Mouse (Mus musculus): ENCODE measurements around the gene Pirt. TPM values are rescaled to one million over a fixed set of nuclear protein-coding genes. Genes with fewer than 3 reads are reported as not detected.
A peak's percentile ranks its signal among the peaks of the same experiment; 100 is the strongest.

Gene Pirt
- polyA plus RNA-seq, 1 experiment from 2014 or later = 4.5 TPM

DNA sequence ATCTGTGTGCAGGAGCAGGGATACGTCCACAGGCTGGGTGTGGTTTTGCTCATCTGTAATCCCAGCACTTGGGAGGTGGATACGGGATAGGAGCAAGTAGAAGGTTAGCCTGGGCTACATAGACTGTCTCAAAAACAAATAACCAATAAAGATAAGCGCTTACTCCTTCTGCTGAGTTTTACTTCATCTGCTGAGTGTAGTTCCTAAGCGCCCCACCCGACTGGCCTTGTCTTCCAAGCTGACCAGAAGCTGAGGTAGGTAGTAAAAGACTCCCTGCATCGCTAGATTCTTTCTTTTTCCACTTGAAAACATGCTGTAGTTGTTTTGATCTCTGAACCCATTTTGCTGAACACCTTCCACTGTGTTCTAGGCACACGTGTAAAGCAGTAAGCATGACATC lies 9.0 kb upstream of the Pirt start:
- no peak for ATAC-seq (ENCODE audit: insufficient number of reproducible peaks, insufficient read depth, low FRiP score, low read depth)
- H3K36me3 ChIP-seq (ENCODE audit: control insufficient read depth, insufficient read depth, low read length) = no peaks in the 10 kb centered on the region
- H3K9ac ChIP-seq (replicated peaks; ENCODE audit: low read depth, low read length) = no peak overlapping the region
- H3K9me3 ChIP-seq (ENCODE audit: control insufficient read depth, low read depth, low read length) = no peaks in the 10 kb centered on the region
- no peak overlapping the region for H3K27ac ChIP-seq (ENCODE audit: low read length)
- H3K4me1 ChIP-seq (ENCODE audit: control insufficient read depth, insufficient read depth, low read length) = 0 out of 2 replicates have a peak, but pooled peaks cover 2% of the 10 kb centered on the region
- H3K4me3 ChIP-seq (ENCODE audit: low read depth, low read length) = no peak overlapping the region
- no peaks in the 10 kb centered on the region for H3K27me3 ChIP-seq (ENCODE audit: control insufficient read depth, insufficient read depth, low read length)
- H3K4me2 ChIP-seq (replicated peaks; ENCODE audit: low read depth, low read length) = no peak overlapping the region
- 87% methylated on average over 7 of the region's 7 CpGs for whole genome bisulfite sequencing

DNA sequence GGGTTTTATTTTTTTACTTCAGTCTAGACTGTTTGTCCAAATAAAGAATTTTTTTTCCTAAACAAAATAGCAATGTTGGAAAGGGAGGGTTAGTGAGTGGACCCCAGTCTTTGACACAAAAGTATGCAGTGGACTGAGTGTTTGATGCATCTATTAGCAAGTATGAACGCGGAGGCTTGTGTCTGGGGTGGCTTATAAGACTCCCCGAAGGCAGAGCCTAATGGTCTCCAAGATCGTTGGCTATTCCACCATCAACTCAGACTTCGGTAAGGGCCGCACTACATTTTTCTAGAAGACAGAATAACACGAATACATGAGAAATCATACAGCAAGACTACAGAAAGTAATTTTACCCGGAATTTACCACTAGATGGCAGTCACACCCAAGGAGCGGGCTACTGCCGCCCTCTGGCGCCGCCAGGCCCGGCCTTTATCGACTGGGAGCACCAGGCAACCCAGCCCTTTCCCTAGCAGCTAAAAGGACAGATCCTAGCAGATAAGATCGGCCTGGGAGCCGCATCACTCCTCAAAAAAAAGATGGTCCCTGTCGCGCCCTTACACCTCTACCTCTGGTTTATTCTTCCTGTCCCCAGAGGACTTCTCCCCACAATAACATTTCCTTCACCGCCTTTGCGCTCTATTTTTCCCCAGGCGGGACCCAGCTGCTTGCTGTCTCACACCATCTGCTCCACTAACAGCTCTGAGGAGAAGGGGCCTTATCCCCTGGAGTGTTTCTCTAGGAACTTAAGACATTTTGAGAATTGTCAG lies 6.0 kb upstream of the Pirt start:
- H3K4me3 ChIP-seq (ENCODE audit: low read depth, low read length) = no peak overlapping the region
- no peak overlapping the region for H3K9ac ChIP-seq (replicated peaks; ENCODE audit: low read depth, low read length)
- H3K4me1 ChIP-seq (ENCODE audit: control insufficient read depth, insufficient read depth, low read length) = 0 out of 2 replicates have a peak, but pooled peaks cover 2% of the 10 kb centered on the region
- no peaks in the 10 kb centered on the region for H3K36me3 ChIP-seq (ENCODE audit: control insufficient read depth, insufficient read depth, low read length)
- H3K9me3 ChIP-seq (ENCODE audit: control insufficient read depth, low read depth, low read length) = no peaks in the 10 kb centered on the region
- H3K4me2 ChIP-seq (replicated peaks; ENCODE audit: low read depth, low read length) = peak overlapping the region; percentile 26; the same call in 1 of the 2 replicates
- H3K27ac ChIP-seq (ENCODE audit: low read length) = no peak overlapping the region
- ATAC-seq (ENCODE audit: insufficient number of reproducible peaks, insufficient read depth, low FRiP score, low read depth) = 0 out of 2 replicates have a peak, but pooled peaks have one; percentile 64
- 11% methylated on average over 21 of the region's 21 CpGs for WGBS
- H3K27me3 ChIP-seq (ENCODE audit: control insufficient read depth, insufficient read depth, low read length) = no peaks in the 10 kb centered on the region

DNA sequence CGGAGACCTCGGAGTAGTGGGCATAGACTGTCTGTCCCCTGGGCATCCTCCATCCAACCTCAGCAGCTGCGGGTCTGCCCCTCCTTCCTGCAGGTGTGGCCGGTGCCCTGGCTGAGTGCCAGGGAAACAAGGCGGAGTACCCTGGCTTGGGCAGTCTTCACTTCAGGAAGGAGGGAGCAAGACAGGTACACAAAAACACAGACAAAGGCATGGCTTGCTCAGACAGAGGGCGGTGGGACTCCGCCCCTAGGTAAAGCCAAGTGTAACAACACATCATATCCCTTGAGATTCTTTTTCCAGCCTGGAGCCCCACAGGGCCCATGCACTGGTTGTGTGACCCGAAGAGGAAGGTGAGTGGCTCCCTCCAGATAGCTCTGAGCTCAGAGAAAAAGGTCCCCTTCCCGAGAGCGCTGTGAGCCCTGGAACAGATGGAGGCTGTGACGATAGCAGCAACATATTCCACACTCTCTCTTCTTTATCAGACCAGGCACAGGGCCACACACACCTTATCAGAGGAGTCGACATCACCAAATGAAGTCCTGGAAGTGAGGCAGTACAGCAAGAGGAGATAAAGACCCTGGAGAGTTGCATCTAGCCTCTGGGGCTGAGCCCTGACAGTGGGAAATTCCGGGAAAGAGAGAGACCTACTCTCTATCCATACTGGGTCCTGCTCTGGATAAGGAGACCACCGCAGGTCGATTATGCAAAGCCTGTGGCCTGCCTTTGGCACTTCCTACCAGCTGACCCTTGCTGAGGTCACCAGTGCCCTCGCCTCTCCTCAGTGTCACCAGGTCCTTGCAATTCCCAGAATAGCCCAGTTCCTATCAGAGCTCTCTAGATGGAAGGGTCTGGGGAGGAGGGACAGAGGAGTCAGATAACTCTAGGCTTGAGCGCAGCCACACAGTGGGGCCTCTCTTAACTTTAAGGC lies 1.0 kb downstream of the Pirt start:
- Histone ChIP-seq H3K27ac (ENCODE audit: low read length) (no peak overlapping the region), H3K9ac (replicated peaks; ENCODE audit: low read depth, low read length) (no peak overlapping the region), H3K36me3 (ENCODE audit: control insufficient read depth, insufficient read depth, low read length) (no peaks in the 10 kb centered on the region), H3K9me3 (ENCODE audit: control insufficient read depth, low read depth, low read length) (no peaks in the 10 kb centered on the region), H3K4me2 (replicated peaks; ENCODE audit: low read depth, low read length) (no peak overlapping the region; the same call in 1 of the 2 replicates), H3K4me3 (ENCODE audit: low read depth, low read length) (no peak overlapping the region), H3K4me1 (ENCODE audit: control insufficient read depth, insufficient read depth, low read length) (0 out of 2 replicates have a peak, but pooled peaks cover 4% of the 10 kb centered on the region), H3K27me3 (ENCODE audit: control insufficient read depth, insufficient read depth, low read length) (no peaks in the 10 kb centered on the region)
- WGBS = 45% methylated on average over 17 of the region's 17 CpGs
- peak; percentile 73 for ATAC-seq (ENCODE audit: insufficient number of reproducible peaks, insufficient read depth, low FRiP score, low read depth)

DNA sequence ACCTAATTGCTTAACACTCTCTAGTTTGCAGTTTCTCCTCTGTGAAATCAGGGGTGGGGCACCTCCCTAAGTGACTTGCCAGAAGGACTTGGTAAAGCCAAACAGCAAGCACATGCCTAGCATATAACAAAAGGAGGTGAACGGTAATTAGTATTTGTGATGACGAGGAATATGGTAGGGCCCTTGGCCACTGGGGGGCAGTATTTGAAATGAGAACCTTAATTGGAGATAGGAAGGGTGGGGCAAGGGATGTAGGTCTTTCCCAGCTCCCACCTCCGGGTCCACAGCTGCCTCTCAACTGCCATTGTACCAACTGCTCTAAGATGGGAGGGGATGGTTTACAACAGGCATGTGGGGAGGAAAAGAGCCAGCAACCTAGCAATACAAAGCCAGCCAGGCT lies 2.5 kb downstream of the Pirt start:
- Histone ChIP-seq H3K27me3 (ENCODE audit: control insufficient read depth, insufficient read depth, low read length) (no peaks in the 10 kb centered on the region), H3K9me3 (ENCODE audit: control insufficient read depth, low read depth, low read length) (no peaks in the 10 kb centered on the region), H3K4me1 (ENCODE audit: control insufficient read depth, insufficient read depth, low read length) (0 out of 2 replicates have a peak, but pooled peaks cover 4% of the 10 kb centered on the region), H3K9ac (replicated peaks; ENCODE audit: low read depth, low read length) (no peak overlapping the region), H3K27ac (ENCODE audit: low read length) (no peak overlapping the region), H3K4me3 (ENCODE audit: low read depth, low read length) (no peak overlapping the region), H3K36me3 (ENCODE audit: control insufficient read depth, insufficient read depth, low read length) (no peaks in the 10 kb centered on the region), H3K4me2 (replicated peaks; ENCODE audit: low read depth, low read length) (no peak overlapping the region)
- 27% methylated on average over 3 of the region's 3 CpGs for WGBS
- ATAC-seq (ENCODE audit: insufficient number of reproducible peaks, insufficient read depth, low FRiP score, low read depth) = no peak

DNA sequence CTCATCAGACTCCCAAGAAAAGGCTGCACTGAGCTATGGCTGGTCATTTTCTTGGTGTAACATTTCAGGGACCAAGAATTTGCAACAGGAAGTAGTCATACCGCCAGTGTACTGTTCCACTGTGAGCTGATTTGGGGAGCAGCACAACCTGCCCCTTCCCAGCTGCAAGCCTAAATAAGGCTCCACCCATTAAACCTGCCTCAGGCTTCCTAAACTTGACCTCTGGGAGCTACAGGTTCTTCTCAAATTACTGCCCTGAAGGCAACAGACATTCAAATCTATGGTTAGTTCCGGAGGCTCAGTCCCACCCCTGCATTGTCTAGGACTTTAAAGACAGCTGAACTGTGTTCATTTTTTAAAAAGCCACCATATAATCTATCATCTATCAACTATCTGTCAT lies 8.2 kb downstream of the Pirt start:
- Histone ChIP-seq H3K9ac (replicated peaks; ENCODE audit: low read depth, low read length) (no peak overlapping the region), H3K4me2 (replicated peaks; ENCODE audit: low read depth, low read length) (no peak overlapping the region), H3K4me3 (ENCODE audit: low read depth, low read length) (no peak overlapping the region), H3K36me3 (ENCODE audit: control insufficient read depth, insufficient read depth, low read length) (no peaks in the 10 kb centered on the region), H3K27me3 (ENCODE audit: control insufficient read depth, insufficient read depth, low read length) (no peaks in the 10 kb centered on the region), H3K9me3 (ENCODE audit: control insufficient read depth, low read depth, low read length) (no peaks in the 10 kb centered on the region), H3K4me1 (ENCODE audit: control insufficient read depth, insufficient read depth, low read length) (no peaks in the 10 kb centered on the region), H3K27ac (ENCODE audit: low read length) (no peak overlapping the region)
- ATAC-seq (ENCODE audit: insufficient number of reproducible peaks, insufficient read depth, low FRiP score, low read depth) = no peak
- 67% methylated on average over 2 of the region's 2 CpGs for WGBS

DNA sequence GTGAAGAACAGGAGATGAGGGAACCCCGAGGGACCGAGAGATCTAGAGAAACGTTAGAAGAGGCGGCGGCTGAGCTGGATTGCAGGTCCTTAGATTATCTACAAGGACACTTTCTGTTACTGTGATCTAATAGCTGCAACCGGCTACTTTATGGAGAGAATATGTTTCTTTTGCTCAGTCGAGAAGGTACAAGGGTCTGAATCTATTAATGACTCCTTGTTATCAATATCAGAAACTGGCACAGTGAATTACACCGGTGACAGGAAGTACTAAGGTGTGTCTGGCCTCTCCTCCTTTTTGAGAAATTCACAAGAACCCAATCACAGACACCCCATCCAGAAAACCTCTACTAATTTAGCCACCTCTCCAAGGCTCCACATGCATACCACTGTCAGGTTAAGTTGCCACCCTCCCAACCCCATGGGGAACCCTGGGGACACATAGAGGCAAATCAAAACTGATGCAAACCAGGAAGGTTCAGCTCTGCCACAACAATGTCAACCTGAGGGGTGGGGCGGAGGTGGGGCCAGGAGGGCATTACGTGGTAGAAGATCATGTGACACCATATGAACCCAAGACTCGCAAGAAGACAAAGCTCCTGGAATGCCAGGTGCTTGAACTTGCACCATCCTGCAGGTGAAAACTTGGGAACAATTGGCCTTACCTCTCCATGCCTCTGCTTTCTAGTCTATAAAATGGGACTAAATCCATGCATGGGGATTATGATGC lies 12.5 kb downstream of the Pirt start:
- H3K4me3 ChIP-seq (ENCODE audit: low read depth, low read length) = no peak overlapping the region
- H3K9me3 ChIP-seq (ENCODE audit: control insufficient read depth, low read depth, low read length) = no peaks in the 10 kb centered on the region
- no peaks in the 10 kb centered on the region for H3K36me3 ChIP-seq (ENCODE audit: control insufficient read depth, insufficient read depth, low read length)
- WGBS = 73% methylated on average over 11 of the region's 11 CpGs
- H3K27me3 ChIP-seq (ENCODE audit: control insufficient read depth, insufficient read depth, low read length) = no peaks in the 10 kb centered on the region
- H3K4me2 ChIP-seq (replicated peaks; ENCODE audit: low read depth, low read length) = no peak overlapping the region
- no peak overlapping the region for H3K9ac ChIP-seq (replicated peaks; ENCODE audit: low read depth, low read length)
- no peak overlapping the region for H3K27ac ChIP-seq (ENCODE audit: low read length)
- no peaks in the 10 kb centered on the region for H3K4me1 ChIP-seq (ENCODE audit: control insufficient read depth, insufficient read depth, low read length)
- no peak for ATAC-seq (ENCODE audit: insufficient number of reproducible peaks, insufficient read depth, low FRiP score, low read depth)

DNA sequence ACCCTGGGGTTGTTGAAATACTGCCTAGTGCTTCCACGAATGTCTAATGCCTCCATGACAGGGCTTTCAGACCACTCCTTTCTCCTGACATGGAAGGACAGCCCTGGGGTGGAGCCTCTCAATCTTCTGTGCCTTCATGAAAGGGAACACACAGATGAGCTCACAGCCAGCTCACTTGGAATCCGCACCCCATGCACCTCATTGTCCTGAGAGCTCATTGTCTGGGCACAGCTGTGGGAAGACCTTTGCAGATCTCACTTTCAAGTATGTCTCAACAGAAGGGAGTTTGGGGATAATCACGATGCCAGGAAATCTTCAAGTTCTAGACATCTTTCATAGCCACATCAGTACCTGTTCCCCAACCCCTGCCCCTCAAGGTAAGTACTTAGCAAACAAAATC lies 16.5 kb downstream of the Pirt start:
- H3K9ac ChIP-seq (replicated peaks; ENCODE audit: low read depth, low read length) = no peak overlapping the region
- H3K27ac ChIP-seq (ENCODE audit: low read length) = no peak overlapping the region
- H3K4me1 ChIP-seq (ENCODE audit: control insufficient read depth, insufficient read depth, low read length) = no peaks in the 10 kb centered on the region
- H3K27me3 ChIP-seq (ENCODE audit: control insufficient read depth, insufficient read depth, low read length) = no peaks in the 10 kb centered on the region
- H3K4me3 ChIP-seq (ENCODE audit: low read depth, low read length) = no peak overlapping the region
- WGBS = 75% methylated on average over 3 of the region's 3 CpGs
- H3K9me3 ChIP-seq (ENCODE audit: control insufficient read depth, low read depth, low read length) = no peaks in the 10 kb centered on the region
- H3K4me2 ChIP-seq (replicated peaks; ENCODE audit: low read depth, low read length) = no peak overlapping the region
- H3K36me3 ChIP-seq (ENCODE audit: control insufficient read depth, insufficient read depth, low read length) = no peaks in the 10 kb centered on the region
- ATAC-seq (ENCODE audit: insufficient number of reproducible peaks, insufficient read depth, low FRiP score, low read depth) = no peak
